Mouse (Mus musculus) cortical plate, adult 2 months (tissue): ENCODE data around the gene Tmem247. TPM values are rescaled to one million over a fixed set of nuclear protein-coding genes. Genes with fewer than 3 reads are reported as not detected.

Source experiments
- H3K27ac ChIP-seq: fragments of 200-500 bp; 2 replicates; pipeline ENCODE4 v1.5.1; 2012; ENCODE audit warnings: low read length, control low read depth, inconsistent platforms; ENCODE audit not compliant: insufficient read depth
- H3K4me1 ChIP-seq: fragments of 200-500 bp; 2 replicates; pipeline ENCODE4 v1.6.1; 2011; ENCODE audit warnings: low read length; ENCODE audit not compliant: control insufficient read depth, insufficient read depth
- H3K4me3 ChIP-seq: fragments of 200-500 bp; 2 replicates; pipeline ENCODE4 v1.5.1; 2011; ENCODE audit warnings: mild to moderate bottlenecking, low read length, control low read depth; ENCODE audit not compliant: insufficient read depth
- CTCF ChIP-seq: fragments of 200-500 bp; IDR thresholded peaks from 2 replicates; pipeline ENCODE4 v1.5.1; 2011; ENCODE audit warnings: mild to moderate bottlenecking, control low read depth, low read length; ENCODE audit not compliant: insufficient read depth; ENCODE audit errors: extremely low read depth
- POLR2A ChIP-seq: fragments of 200-500 bp; IDR thresholded peaks from 2 replicates; pipeline ENCODE4 v1.6.1; 2011; ENCODE audit warnings: mild to moderate bottlenecking, low read length, control low read depth; ENCODE audit not compliant: insufficient read depth; ENCODE audit errors: extremely low read depth
- polyA plus RNA-seq: library from polyadenylated mRNA; depleted of rRNA; stranded (reverse); fragments of >200 nt; gene quantifications from 2 replicates; pipeline ENCODE4 v1.2.3, GENCODE M21; 2012; rRNA removed

The Tmem247 gene
- polyA plus RNA-seq, 1 experiment = not detected

- peaks cover 9% of the 10 kb centered on the region for H3K4me1 ChIP-seq
- H3K4me3 ChIP-seq = no peak overlapping the region
- TF ChIP-seq CTCF (no peak), POLR2A (no peak)
- no peak overlapping the region for H3K27ac ChIP-seq
Observed at GRCm38 (mm10) chr17:86967536-86968525, 50.7 kb downstream of the Tmem247 start.

GRCm38 (mm10) chr17:86968581-86968980, 51.4 kb downstream of the Tmem247 start:
- Histone ChIP-seq H3K4me1 (peaks cover 9% of the 10 kb centered on the region), H3K27ac (no peak overlapping the region), H3K4me3 (no peak overlapping the region)
- TF ChIP-seq POLR2A = no peak
- TF ChIP-seq CTCF = no peak

- Histone ChIP-seq H3K27ac (no peak overlapping the region), H3K4me1 (peaks cover 9% of the 10 kb centered on the region), H3K4me3 (no peak overlapping the region)
- TF ChIP-seq CTCF (no peak), POLR2A (no peak)
Observed at GRCm38 (mm10) chr17:86969582-86969981, 52.4 kb downstream of the Tmem247 start.

GRCm38 (mm10) chr17:86970026-86970750, 53.0 kb downstream of the Tmem247 start:
- no peak overlapping the region for H3K27ac ChIP-seq
- TF ChIP-seq POLR2A = no peak
- TF ChIP-seq CTCF = no peak

GRCm38 (mm10) chr17:86971036-86971435, 53.9 kb downstream of the Tmem247 start:
- Histone ChIP-seq H3K4me1 (peaks cover 9% of the 10 kb centered on the region), H3K27ac (no peak overlapping the region), H3K4me3 (no peak overlapping the region)
- TF ChIP-seq POLR2A (no peak), CTCF (no peak)

More at GRCm38 (mm10) chr17:86970026-86970750, 53.0 kb downstream of the Tmem247 start:
- no peak overlapping the region for H3K4me3 ChIP-seq
- H3K4me1 ChIP-seq = peaks cover 9% of the 10 kb centered on the region

- H3K4me1 ChIP-seq = peaks cover 9% of the 10 kb centered on the region
- TF ChIP-seq POLR2A = no peak
- TF ChIP-seq CTCF = no peak
- H3K4me3 ChIP-seq = no peak overlapping the region
- no peak overlapping the region for H3K27ac ChIP-seq
Observed at GRCm38 (mm10) chr17:86971860-86972259, 54.7 kb downstream of the Tmem247 start.

Other genes starting within 250 kb of the Tmem247 start
- gene Epas1, start 163.6 kb upstream of the Tmem247 start, polyA plus RNA-seq = 70.1 and 76.0 TPM in 2 replicates
- gene Atp6v1e2, start 30.5 kb downstream of the Tmem247 start, polyA plus RNA-seq = not detected in 2 replicates
- 26.5 and 26.8 TPM in 2 replicates for gene Rhoq, start 45.7 kb downstream of the Tmem247 start, polyA plus RNA-seq
- gene Pigf, start 108.1 kb downstream of the Tmem247 start, polyA plus RNA-seq = 14.2 and 14.6 TPM in 2 replicates
- gene Cript, start 108.2 kb downstream of the Tmem247 start, polyA plus RNA-seq = 75.7 and 84.8 TPM in 2 replicates
- 64.1 and 64.8 TPM in 2 replicates for gene Socs5, start 190.3 kb downstream of the Tmem247 start, polyA plus RNA-seq